Mouse (Mus musculus) embryonic facial prominence, embryonic 13.5 days (tissue): ENCODE data around the gene Ostf1. TPM values are rescaled to one million over a fixed set of nuclear protein-coding genes. Genes with fewer than 3 reads are reported as not detected.

ENCODE experiments used
- ATAC-seq: fragments of 200-750 bp; cut with Nextera tagmentation; 2 replicates; pipeline ENCODE4 v1.8.0; 2017; ENCODE audit warnings: low read depth; ENCODE audit not compliant: insufficient number of reproducible peaks, insufficient read depth, low FRiP score, low TSS enrichment
- H3K27ac ChIP-seq: fragments of 300-500 bp; sonication (generic); 2 replicates; pipeline ENCODE4 v1.5.1; 2015; ENCODE audit warnings: moderate library complexity, mild to moderate bottlenecking, inconsistent platforms
- H3K27me3 ChIP-seq: fragments of 300-500 bp; sonication (generic); 2 replicates; pipeline ENCODE4 v1.6.1; 2015; ENCODE audit warnings: mild to moderate bottlenecking, inconsistent platforms
- H3K36me3 ChIP-seq: fragments of 300-500 bp; sonication (generic); 2 replicates; pipeline ENCODE4 v1.6.1; 2015; ENCODE audit warnings: mild to moderate bottlenecking, inconsistent platforms
- H3K4me1 ChIP-seq: fragments of 300-500 bp; sonication (generic); 2 replicates; pipeline ENCODE4 v1.6.1; 2015; ENCODE audit warnings: inconsistent platforms
- H3K4me2 ChIP-seq: fragments of 300-500 bp; sonication (generic); 2 replicates; pipeline ENCODE4 v1.6.1; 2015; ENCODE audit warnings: moderate library complexity, mild to moderate bottlenecking, inconsistent platforms
- H3K4me3 ChIP-seq: fragments of 300-500 bp; sonication (generic); 2 replicates; pipeline ENCODE4 v1.5.1; 2015; ENCODE audit warnings: mild to moderate bottlenecking, inconsistent platforms
- H3K9ac ChIP-seq: fragments of 300-500 bp; sonication (generic); 2 replicates; pipeline ENCODE4 v1.6.1; 2015; ENCODE audit warnings: mild to moderate bottlenecking, inconsistent platforms
- H3K9me3 ChIP-seq: fragments of 300-500 bp; sonication (generic); 2 replicates; pipeline ENCODE4 v1.6.1; 2016; ENCODE audit warnings: inconsistent platforms
- WGBS: fragments of 180-500 bp; shearing (Covaris S2); methylation state at CpG from one replicate; pipeline ENCODE4 v1.1.7; 2015; ENCODE audit warnings: mixed read lengths; 5-methylcytosine and 5-hydroxymethylcytosine counted together
- polyA plus RNA-seq: library from polyadenylated mRNA; unstranded; fragments of >200 nt; fragmentation: Nextera tagmentation; extraction: Ambion mirVana; gene quantifications from 2 replicates; pipeline ENCODE4 v1.2.1, GENCODE M21; 2015

The Ostf1 gene
- polyA plus RNA-seq, 1 experiment from 2014 or later: 65.1 TPM

DNA sequence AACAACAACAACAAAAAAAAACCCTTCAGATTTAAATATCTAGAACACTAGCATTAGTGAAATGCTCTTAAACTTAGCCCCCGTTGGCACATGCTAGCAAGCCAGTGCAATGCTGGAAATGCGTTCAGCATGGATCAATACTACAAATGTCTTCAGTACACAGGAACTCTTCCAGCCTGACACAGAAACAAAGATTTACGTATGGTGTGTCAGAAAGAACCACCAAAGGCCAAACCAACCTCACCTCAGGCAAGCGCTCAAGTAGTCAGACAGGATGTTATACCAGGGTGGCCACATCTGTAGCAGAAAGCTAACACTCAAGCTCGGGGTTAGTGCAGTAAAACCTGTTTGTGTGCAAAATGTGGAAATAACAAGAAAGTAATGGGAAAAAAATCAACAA is 12.6 kb downstream of the Ostf1 start:
- 61% methylated on average over 5 of the region's 5 CpGs for WGBS
- no peaks in the 10 kb centered on the region for H3K27me3 ChIP-seq
- H3K4me2 ChIP-seq: no peak overlapping the region
- no peak overlapping the region for H3K9ac ChIP-seq
- no peak overlapping the region for H3K4me3 ChIP-seq
- no peak overlapping the region for H3K27ac ChIP-seq
- ATAC-seq: no peak
- no peaks in the 10 kb centered on the region for H3K9me3 ChIP-seq
- H3K36me3 ChIP-seq: no peaks in the 10 kb centered on the region
- H3K4me1 ChIP-seq: peaks cover 12% of the 10 kb centered on the region

GRCm38 (mm10) chr19:18617504-18617903 is 14.1 kb downstream of the Ostf1 start:
- no peaks in the 10 kb centered on the region for H3K9me3 ChIP-seq
- no peak overlapping the region for H3K4me3 ChIP-seq
- 95% methylated on average over 1 of the region's 1 CpGs for WGBS
- H3K9ac ChIP-seq: no peak overlapping the region
- no peaks in the 10 kb centered on the region for H3K36me3 ChIP-seq
- H3K4me2 ChIP-seq: no peak overlapping the region
- no peak overlapping the region for H3K27ac ChIP-seq
- H3K27me3 ChIP-seq: no peaks in the 10 kb centered on the region
- H3K4me1 ChIP-seq: peaks cover 17% of the 10 kb centered on the region
- no peak for ATAC-seq

DNA sequence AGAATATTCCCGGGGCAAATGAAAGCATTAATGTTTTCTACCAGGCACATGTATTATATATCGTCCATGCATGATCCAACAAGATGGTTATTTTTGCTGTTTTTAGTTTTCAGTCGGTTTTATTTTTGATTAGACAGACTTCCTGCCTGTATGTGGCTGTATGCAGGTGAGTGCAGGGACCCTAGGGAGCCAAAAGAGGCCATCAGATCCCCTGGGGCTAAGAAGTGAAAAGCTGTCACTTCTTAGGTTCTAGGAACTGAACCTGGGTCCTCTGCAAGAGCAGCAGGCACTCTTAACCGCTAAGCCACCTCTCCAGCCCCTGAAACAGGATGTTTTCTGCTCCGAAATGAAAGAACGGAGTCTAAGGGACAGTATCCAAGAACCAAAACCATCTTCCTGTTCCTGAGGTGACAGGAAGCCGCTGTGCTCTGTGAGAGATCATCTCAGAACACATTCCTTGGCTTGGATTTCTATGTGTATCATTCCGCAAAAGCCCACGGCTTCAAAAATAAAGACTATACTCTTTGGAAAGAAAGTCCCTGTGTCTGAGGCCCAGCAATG is 15.9 kb downstream of the Ostf1 start:
- no peak overlapping the region for H3K9ac ChIP-seq
- H3K27ac ChIP-seq: peak overlapping the region; percentile 35; the same call in 1 of the 2 replicates
- no peak overlapping the region for H3K4me2 ChIP-seq
- peaks cover 17% of the 10 kb centered on the region for H3K4me1 ChIP-seq
- H3K4me3 ChIP-seq: no peak overlapping the region
- H3K36me3 ChIP-seq: no peaks in the 10 kb centered on the region
- no peaks in the 10 kb centered on the region for H3K9me3 ChIP-seq
- H3K27me3 ChIP-seq: no peaks in the 10 kb centered on the region
- 70% methylated on average over 9 of the region's 9 CpGs for WGBS
- ATAC-seq: no peak

DNA sequence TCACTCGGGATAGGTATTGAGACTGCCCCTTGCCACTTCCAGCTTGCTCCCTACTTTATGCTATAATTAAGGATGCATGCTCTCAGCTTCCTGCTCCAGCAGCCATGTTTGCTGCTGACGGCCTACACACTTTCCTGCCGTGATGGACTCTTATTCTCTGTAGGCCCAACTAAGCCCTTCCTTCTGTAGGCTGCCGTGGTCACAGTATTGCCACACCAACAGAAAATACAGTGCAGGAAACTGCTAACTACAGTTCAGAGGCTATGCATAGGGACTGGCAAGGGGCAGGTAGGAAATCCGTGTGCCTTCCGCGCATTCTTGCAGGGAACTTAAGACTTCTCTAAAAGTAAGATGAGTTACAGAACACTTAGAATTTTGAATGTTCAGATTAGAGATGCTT is 17.3 kb downstream of the Ostf1 start:
- no peaks in the 10 kb centered on the region for H3K27me3 ChIP-seq
- H3K4me2 ChIP-seq: no peak overlapping the region
- WGBS: 82% methylated on average over 7 of the region's 7 CpGs
- peaks cover 16% of the 10 kb centered on the region for H3K4me1 ChIP-seq
- no peak overlapping the region for H3K4me3 ChIP-seq
- H3K9ac ChIP-seq: no peak overlapping the region
- no peak for ATAC-seq
- H3K27ac ChIP-seq: no peak overlapping the region
- no peaks in the 10 kb centered on the region for H3K9me3 ChIP-seq
- no peaks in the 10 kb centered on the region for H3K36me3 ChIP-seq

- H3K9me3 ChIP-seq: no peaks in the 10 kb centered on the region
- H3K4me3 ChIP-seq: no peak overlapping the region
- H3K27me3 ChIP-seq: no peaks in the 10 kb centered on the region
- WGBS: 73% methylated on average over 6 of the region's 6 CpGs
- no peaks in the 10 kb centered on the region for H3K36me3 ChIP-seq
- no peak overlapping the region for H3K27ac ChIP-seq
- no peak for ATAC-seq
- no peak overlapping the region for H3K4me2 ChIP-seq
- no peak overlapping the region for H3K9ac ChIP-seq
- H3K4me1 ChIP-seq: peaks cover 12% of the 10 kb centered on the region; the same call in 1 of the 2 replicates
Measured at GRCm38 (mm10) chr19:18608975-18609374, 22.6 kb downstream of the Ostf1 start.

GRCm38 (mm10) chr19:18607907-18608306 is 23.7 kb downstream of the Ostf1 start:
- no peak for ATAC-seq
- peaks cover 3% of the 10 kb centered on the region; the same call in 1 of the 2 replicates for H3K36me3 ChIP-seq
- WGBS: 48% methylated on average over 7 of the region's 7 CpGs

DNA sequence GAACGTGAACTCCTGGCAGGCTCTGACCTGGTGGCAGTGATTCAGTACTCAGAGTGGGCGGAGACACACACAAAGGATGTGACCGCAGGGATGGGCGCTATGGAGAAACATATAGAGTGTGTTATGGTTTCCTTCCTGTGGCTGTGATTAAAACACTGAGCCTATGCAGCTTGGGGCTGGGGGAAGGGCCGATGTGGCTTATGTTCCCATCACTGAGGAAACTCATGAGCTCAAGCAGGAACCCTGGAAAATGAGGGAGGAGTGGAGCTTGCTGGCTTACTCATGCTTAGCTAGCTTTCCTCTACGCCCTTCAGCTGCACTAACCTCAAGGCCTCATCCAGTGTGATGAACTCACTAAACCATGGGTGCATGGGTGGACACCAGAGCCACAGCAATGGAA is 28.6 kb downstream of the Ostf1 start:
- Histone ChIP-seq H3K4me1 (peaks cover 7% of the 10 kb centered on the region; the same call in 1 of the 2 replicates), H3K9ac (no peak overlapping the region), H3K9me3 (no peaks in the 10 kb centered on the region), H3K4me2 (no peak overlapping the region), H3K27me3 (no peaks in the 10 kb centered on the region), H3K36me3 (peaks cover 7% of the 10 kb centered on the region; the same call in 1 of the 2 replicates), H3K27ac (no peak overlapping the region), H3K4me3 (no peak overlapping the region)
- no peak for ATAC-seq
- WGBS: 80% methylated on average over 6 of the region's 6 CpGs

More at GRCm38 (mm10) chr19:18607907-18608306, 23.7 kb downstream of the Ostf1 start:
- H3K27ac ChIP-seq: no peak overlapping the region
- H3K4me2 ChIP-seq: no peak overlapping the region
- no peaks in the 10 kb centered on the region for H3K27me3 ChIP-seq
- no peak overlapping the region for H3K9ac ChIP-seq
- H3K9me3 ChIP-seq: no peaks in the 10 kb centered on the region
- H3K4me1 ChIP-seq: peaks cover 7% of the 10 kb centered on the region; the same call in 1 of the 2 replicates
- no peak overlapping the region for H3K4me3 ChIP-seq

GRCm38 (mm10) chr19:18600611-18601010 is 31.0 kb downstream of the Ostf1 start:
- H3K4me1 ChIP-seq: no peaks in the 10 kb centered on the region
- no peak overlapping the region for H3K4me2 ChIP-seq
- no peaks in the 10 kb centered on the region for H3K9me3 ChIP-seq
- no peak overlapping the region for H3K9ac ChIP-seq
- peaks cover 7% of the 10 kb centered on the region; the same call in 1 of the 2 replicates for H3K36me3 ChIP-seq
- no peak overlapping the region for H3K4me3 ChIP-seq
- H3K27me3 ChIP-seq: no peaks in the 10 kb centered on the region
- ATAC-seq: no peak
- WGBS: 95% methylated on average over 9 of the region's 9 CpGs
- no peak overlapping the region for H3K27ac ChIP-seq

DNA sequence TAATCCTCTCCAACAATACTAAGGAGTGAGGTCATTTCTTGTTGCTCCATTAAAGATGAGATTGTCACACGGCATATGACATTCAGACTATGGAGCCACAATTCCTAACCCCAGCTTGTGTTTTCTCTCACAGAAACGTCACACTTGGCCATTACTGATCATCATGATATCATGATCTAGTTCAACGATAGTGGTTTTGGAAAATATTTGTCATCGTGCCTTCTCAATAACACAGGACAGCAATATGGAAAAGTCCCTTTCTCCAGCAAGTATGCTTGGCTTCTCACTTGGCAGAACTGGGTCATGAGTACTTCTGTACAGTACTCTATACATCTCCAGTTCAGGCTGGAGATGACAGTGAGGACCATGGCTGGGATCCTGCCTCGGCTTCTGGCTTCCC is 32.0 kb downstream of the Ostf1 start:
- H3K27me3 ChIP-seq: no peaks in the 10 kb centered on the region
- no peak overlapping the region for H3K4me3 ChIP-seq
- no peak overlapping the region for H3K27ac ChIP-seq
- H3K36me3 ChIP-seq: peaks cover 7% of the 10 kb centered on the region; the same call in 1 of the 2 replicates
- no peaks in the 10 kb centered on the region for H3K4me1 ChIP-seq
- no peak overlapping the region for H3K4me2 ChIP-seq
- no peak overlapping the region for H3K9ac ChIP-seq
- WGBS: 90% methylated on average over 5 of the region's 5 CpGs
- no peak for ATAC-seq
- H3K9me3 ChIP-seq: no peaks in the 10 kb centered on the region

DNA sequence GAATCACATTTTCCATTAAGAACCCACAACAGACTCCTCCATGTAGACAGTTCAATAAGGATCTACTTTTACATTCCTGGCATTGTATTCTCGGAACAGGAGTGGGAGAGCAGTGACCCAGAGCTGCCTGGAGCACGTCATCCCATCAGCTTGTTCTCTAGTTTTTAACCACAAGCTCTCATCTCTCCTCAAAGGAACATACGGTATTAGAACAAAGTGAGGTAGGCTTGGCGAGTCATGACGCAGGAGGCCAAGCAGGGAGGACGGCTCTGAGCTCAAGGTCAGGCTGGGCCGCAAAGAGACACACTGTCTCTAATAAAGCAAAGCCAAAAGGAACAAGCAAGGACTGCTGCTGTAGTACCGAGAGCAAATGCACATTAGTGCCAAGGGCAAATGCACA is 32.6 kb downstream of the Ostf1 start:
- H3K9ac ChIP-seq: no peak overlapping the region
- ATAC-seq: no peak
- no peak overlapping the region for H3K4me2 ChIP-seq
- no peak overlapping the region for H3K4me3 ChIP-seq
- no peaks in the 10 kb centered on the region for H3K9me3 ChIP-seq
- no peaks in the 10 kb centered on the region for H3K4me1 ChIP-seq
- 76% methylated on average over 8 of the region's 8 CpGs for WGBS
- peaks cover 7% of the 10 kb centered on the region; the same call in 1 of the 2 replicates for H3K36me3 ChIP-seq
- no peak overlapping the region for H3K27ac ChIP-seq
- no peaks in the 10 kb centered on the region for H3K27me3 ChIP-seq

DNA sequence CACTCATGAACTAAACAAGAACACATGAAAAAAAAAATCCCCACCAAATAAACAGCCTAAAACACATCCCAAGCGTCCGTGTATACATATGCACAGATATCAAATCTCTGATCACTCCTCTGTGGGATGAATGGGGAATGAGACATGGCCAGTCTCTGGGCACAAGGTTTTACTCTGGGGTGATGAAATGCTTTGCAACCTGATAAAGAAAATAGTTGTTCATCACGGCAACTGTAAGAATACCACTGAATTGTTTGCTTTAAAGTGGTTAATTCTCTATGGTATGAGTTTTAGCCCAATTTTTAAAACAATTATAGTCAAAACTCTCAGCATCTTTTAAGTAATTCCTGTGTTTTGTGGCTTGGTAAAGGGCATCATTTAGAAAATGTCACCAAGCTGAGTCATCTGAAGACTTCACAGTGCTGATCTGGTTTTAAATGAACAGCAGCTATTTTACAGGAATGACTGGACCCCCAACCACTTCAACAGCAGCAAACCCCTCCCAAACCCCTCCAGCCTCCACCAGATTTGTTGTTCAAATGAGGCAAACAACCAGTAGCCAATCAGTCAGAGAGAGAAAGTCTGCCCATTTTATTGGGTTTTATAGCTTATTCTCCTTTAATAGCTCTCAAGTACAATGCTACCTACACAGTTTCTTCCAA is 33.2 kb downstream of the Ostf1 start:
- Histone ChIP-seq H3K36me3 (peaks cover 7% of the 10 kb centered on the region; the same call in 1 of the 2 replicates), H3K4me3 (no peak overlapping the region), H3K4me2 (no peak overlapping the region), H3K27ac (no peak overlapping the region), H3K9me3 (no peaks in the 10 kb centered on the region), H3K9ac (no peak overlapping the region), H3K4me1 (no peaks in the 10 kb centered on the region), H3K27me3 (no peaks in the 10 kb centered on the region)
- WGBS: 69% methylated on average over 3 of the region's 3 CpGs
- no peak for ATAC-seq

DNA sequence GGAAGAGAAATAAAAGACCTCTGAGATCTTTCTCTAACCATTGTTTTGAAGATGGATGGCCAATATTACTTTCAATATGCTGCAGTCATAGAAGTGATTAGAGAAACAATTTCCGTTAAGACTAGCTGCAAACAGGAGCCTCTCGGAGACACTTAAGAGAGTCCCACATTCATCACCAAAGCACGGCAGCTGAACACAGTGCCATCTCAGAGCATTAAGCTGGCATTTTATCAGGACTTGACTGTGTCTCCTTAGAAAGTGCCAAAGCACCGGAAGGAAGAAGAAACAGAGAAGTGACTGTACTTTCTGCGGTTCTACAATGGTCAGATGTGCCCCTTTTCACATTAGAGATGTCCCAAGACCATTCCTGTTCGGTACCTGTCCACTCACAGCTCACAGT is 33.9 kb downstream of the Ostf1 start:
- Histone ChIP-seq H3K4me3 (no peak overlapping the region), H3K27me3 (no peaks in the 10 kb centered on the region), H3K9me3 (no peaks in the 10 kb centered on the region), H3K4me1 (no peaks in the 10 kb centered on the region), H3K4me2 (no peak overlapping the region), H3K9ac (no peak overlapping the region), H3K27ac (no peak overlapping the region), H3K36me3 (peaks cover 4% of the 10 kb centered on the region; the same call in 1 of the 2 replicates)
- 85% methylated on average over 6 of the region's 6 CpGs for WGBS
- ATAC-seq: no peak
